Mouse (Mus musculus) MEL (cell line): ENCODE results near the gene Fndc8. TPM values are rescaled to one million over a fixed set of nuclear protein-coding genes. Genes with fewer than 3 reads are reported as not detected.

Experiments
- DNase-seq: peaks from one replicate; pipeline ENCODE4 v3.0.0; 2011; ENCODE audit warnings: low read depth, low spot score
- H3K27ac ChIP-seq: 2 replicates; pipeline ENCODE4 v1.5.1; 2012; ENCODE audit warnings: low read depth, mild to moderate bottlenecking, control low read depth, low read length, moderate library complexity; ENCODE audit not compliant: control insufficient read depth
- H3K27me3 ChIP-seq, 2 experiments: fragments of 150-350 bp in 1 of 2; sonication (generic) in 1 of 2; 2 replicates each; pipeline ENCODE4 v1.6.1; 2012; ENCODE audit warnings: low read length in 2 of 2, mild to moderate bottlenecking in 2 of 2, improper control_type of control experiment in 1 of 2, moderate library complexity in 1 of 2; ENCODE audit not compliant: insufficient read depth in 2 of 2, control insufficient read depth in 1 of 2
- H3K36me3 ChIP-seq, 2 experiments: 2 replicates each; pipeline ENCODE4 v1.6.1; 2012 to 2014; ENCODE audit warnings: low read length in 2 of 2, improper control_type of control experiment in 1 of 2, inconsistent platforms in 1 of 2, mild to moderate bottlenecking in 1 of 2; ENCODE audit not compliant: insufficient read depth in 2 of 2, control insufficient read depth in 1 of 2
- H3K4me1 ChIP-seq, 2 experiments: fragments of 150-350 bp in 1 of 2; sonication (generic) in 1 of 2; 2 replicates each; pipeline ENCODE4 v1.6.1; 2012; ENCODE audit warnings: low read length in 2 of 2, improper control_type of control experiment in 1 of 2, mild to moderate bottlenecking in 1 of 2; ENCODE audit not compliant: insufficient read depth in 2 of 2, control insufficient read depth in 1 of 2
- H3K4me3 ChIP-seq, 2 experiments: fragments of 150-350 bp in 1 of 2; sonication (generic) in 1 of 2; 2 replicates each; pipeline ENCODE4 v1.5.1; 2012; ENCODE audit warnings: low read depth in 2 of 2, low read length in 2 of 2, mild to moderate bottlenecking in 2 of 2, moderate library complexity in 2 of 2, control low read depth in 1 of 2, improper control_type of control experiment in 1 of 2; ENCODE audit not compliant: control insufficient read depth in 1 of 2, insufficient read depth in 1 of 2
- H3K79me2 ChIP-seq: 2 replicates; pipeline ENCODE4 v1.6.1; 2012; ENCODE audit warnings: mild to moderate bottlenecking, low read length, moderate library complexity; ENCODE audit not compliant: control insufficient read depth, poor library complexity, insufficient read depth
- H3K9ac ChIP-seq: 2 replicates; pipeline ENCODE4 v1.6.1; 2012; ENCODE audit warnings: low read depth, mild to moderate bottlenecking, control low read depth, low read length, moderate library complexity; ENCODE audit not compliant: control insufficient read depth, poor library complexity, severe bottlenecking
- H3K9me3 ChIP-seq: fragments of 150-350 bp; sonication (generic); replicated peaks from 2 replicates; pipeline ENCODE4 v1.6.1; 2012; ENCODE audit warnings: mild to moderate bottlenecking, low read length, improper control_type of control experiment, moderate library complexity; ENCODE audit not compliant: insufficient read depth
- BHLHE40 ChIP-seq: IDR thresholded peaks from 2 replicates; pipeline ENCODE4 v1.6.1; 2012; ENCODE audit warnings: low read depth, mild to moderate bottlenecking, inconsistent platforms, low read length, improper control_type of control experiment, borderline replicate concordance
- CHD1 ChIP-seq: IDR thresholded peaks from 2 replicates; pipeline ENCODE4 v1.6.1; 2012; ENCODE audit warnings: low read depth, mild to moderate bottlenecking, inconsistent platforms, low read length, improper control_type of control experiment
- CHD2 ChIP-seq: IDR thresholded peaks from 2 replicates; pipeline ENCODE4 v1.6.1; 2011; ENCODE audit warnings: low read length, improper control_type of control experiment
- CTCF ChIP-seq, 3 experiments: IDR thresholded peaks in 2 of 3; conservative IDR thresholded peaks in 1 of 3; 2 replicates each; pipeline ENCODE4 v1.5.1; 2011 to 2012; ENCODE audit warnings: low read length in 3 of 3, low read depth in 2 of 3, mild to moderate bottlenecking in 2 of 3, improper control_type of control experiment in 1 of 3, inconsistent platforms in 1 of 3, mixed read lengths in 1 of 3, moderate library complexity in 1 of 3; ENCODE audit not compliant: control insufficient read depth in 1 of 3, insufficient read depth in 1 of 3, poor library complexity in 1 of 3, severe bottlenecking in 1 of 3
- E2F4 ChIP-seq: IDR thresholded peaks from 2 replicates; pipeline ENCODE4 v1.6.1; 2011; ENCODE audit warnings: low read depth, low read length, improper control_type of control experiment, borderline replicate concordance
- ELF1 ChIP-seq: IDR thresholded peaks from 2 replicates; pipeline ENCODE4 v1.6.1; 2014; ENCODE audit warnings: low read depth, mild to moderate bottlenecking, inconsistent platforms, low read length, improper control_type of control experiment, moderate library complexity
- EP300 ChIP-seq, 2 experiments: IDR thresholded peaks; 2 replicates each; pipeline ENCODE4 v1.6.1; 2011; ENCODE audit warnings: improper control_type of control experiment in 2 of 2, low read length in 2 of 2, low read depth in 1 of 2, mild to moderate bottlenecking in 1 of 2
- ETS1 ChIP-seq: IDR thresholded peaks from 2 replicates; pipeline ENCODE4 v1.6.1; 2012; ENCODE audit warnings: low read depth, mild to moderate bottlenecking, inconsistent platforms, low read length, improper control_type of control experiment, moderate library complexity
- GATA1 ChIP-seq: IDR thresholded peaks from 2 replicates; pipeline ENCODE4 v1.6.1; 2011; ENCODE audit warnings: low read depth, low read length, improper control_type of control experiment
- HCFC1 ChIP-seq: IDR thresholded peaks from 2 replicates; pipeline ENCODE4 v1.6.1; 2012; ENCODE audit warnings: low read depth, mild to moderate bottlenecking, inconsistent platforms, low read length, improper control_type of control experiment, moderate library complexity
- JUND ChIP-seq: IDR thresholded peaks from 2 replicates; pipeline ENCODE4 v1.6.1; 2011; ENCODE audit warnings: low read depth, mild to moderate bottlenecking, improper control_type of control experiment, low read length
- KAT2A ChIP-seq: conservative IDR thresholded peaks from 2 replicates; pipeline ENCODE4 v1.6.1; 2012; ENCODE audit warnings: low read depth, low read length, improper control_type of control experiment, inconsistent platforms
- MAFK ChIP-seq: IDR thresholded peaks from 2 replicates; pipeline ENCODE4 v1.6.1; 2011; ENCODE audit warnings: low read depth, mild to moderate bottlenecking, low read length, improper control_type of control experiment, borderline replicate concordance
- MAZ ChIP-seq: IDR thresholded peaks from 2 replicates; pipeline ENCODE4 v1.6.1; 2012; ENCODE audit warnings: low read depth, mild to moderate bottlenecking, inconsistent platforms, low read length, improper control_type of control experiment
- MEF2A ChIP-seq: IDR thresholded peaks from 2 replicates; pipeline ENCODE4 v1.6.1; 2014; ENCODE audit warnings: low read depth, mild to moderate bottlenecking, inconsistent platforms, low read length, improper control_type of control experiment; ENCODE audit not compliant: poor library complexity, insufficient replicate concordance, severe bottlenecking; ENCODE audit errors: extremely low read depth
- MXI1 ChIP-seq: IDR thresholded peaks from 2 replicates; pipeline ENCODE4 v1.6.1; 2011; ENCODE audit warnings: mild to moderate bottlenecking, low read depth, low read length, improper control_type of control experiment
- MYB ChIP-seq: IDR thresholded peaks from 2 replicates; pipeline ENCODE4 v1.6.1; 2011; ENCODE audit warnings: mild to moderate bottlenecking, low read depth, low read length, improper control_type of control experiment
- MYC ChIP-seq: IDR thresholded peaks from 2 replicates; pipeline ENCODE4 v1.6.1; 2011; ENCODE audit warnings: low read depth, mild to moderate bottlenecking, low read length, improper control_type of control experiment, moderate library complexity
- NELFE ChIP-seq: IDR thresholded peaks from 2 replicates; pipeline ENCODE4 v1.6.1; 2011; ENCODE audit warnings: low read depth, low read length, improper control_type of control experiment
- NRF1 ChIP-seq: IDR thresholded peaks from 2 replicates; pipeline ENCODE4 v1.6.1; 2014; ENCODE audit warnings: low read depth, mild to moderate bottlenecking, inconsistent platforms, low read length, improper control_type of control experiment, moderate library complexity; ENCODE audit not compliant: poor library complexity, insufficient read depth, severe bottlenecking
- POLR2A ChIP-seq, 2 experiments: IDR thresholded peaks; 2 replicates each; pipeline ENCODE4 v1.6.1; 2011 to 2012; ENCODE audit warnings: low read length in 2 of 2, mild to moderate bottlenecking in 2 of 2, control low read depth in 1 of 2, improper control_type of control experiment in 1 of 2, low read depth in 1 of 2, moderate library complexity in 1 of 2; ENCODE audit not compliant: control insufficient read depth in 1 of 2, insufficient read depth in 1 of 2, poor library complexity in 1 of 2
- POLR2AphosphoS5 ChIP-seq: IDR thresholded peaks from 2 replicates; pipeline ENCODE4 v1.6.1; 2012; ENCODE audit warnings: low read depth, borderline replicate concordance, mild to moderate bottlenecking, inconsistent platforms, low read length, moderate library complexity, mixed read lengths
- RAD21 ChIP-seq: IDR thresholded peaks from 2 replicates; pipeline ENCODE4 v1.6.1; 2011; ENCODE audit warnings: mild to moderate bottlenecking, low read depth, low read length, improper control_type of control experiment
- RCOR1 ChIP-seq: IDR thresholded peaks from 2 replicates; pipeline ENCODE4 v1.6.1; 2012; ENCODE audit warnings: low read depth, mild to moderate bottlenecking, inconsistent platforms, low read length, improper control_type of control experiment
- SMC3 ChIP-seq: IDR thresholded peaks from 2 replicates; pipeline ENCODE4 v1.6.1; 2011; ENCODE audit warnings: low read depth, low read length, improper control_type of control experiment
- TAL1 ChIP-seq: IDR thresholded peaks from 2 replicates; pipeline ENCODE4 v1.6.1; 2012; ENCODE audit warnings: mild to moderate bottlenecking, inconsistent platforms, low read length, moderate library complexity, mixed read lengths
- TBP ChIP-seq: IDR thresholded peaks from 2 replicates; pipeline ENCODE4 v1.8.0; 2011; ENCODE audit warnings: low read depth, low read length, improper control_type of control experiment
- TCF12 ChIP-seq: IDR thresholded peaks from 2 replicates; pipeline ENCODE4 v1.6.1; 2014; ENCODE audit warnings: low read depth, mild to moderate bottlenecking, inconsistent platforms, low read length, improper control_type of control experiment, moderate library complexity
- UBTF ChIP-seq: IDR thresholded peaks from 2 replicates; pipeline ENCODE4 v1.6.1; 2012; ENCODE audit warnings: low read depth, mild to moderate bottlenecking, inconsistent platforms, low read length, improper control_type of control experiment, moderate library complexity, borderline replicate concordance; ENCODE audit not compliant: insufficient read depth
- USF1 ChIP-seq: IDR thresholded peaks from 2 replicates; pipeline ENCODE4 v1.6.1; 2014; ENCODE audit warnings: low read depth, mild to moderate bottlenecking, inconsistent platforms, low read length, improper control_type of control experiment, moderate library complexity
- ZKSCAN1 ChIP-seq: IDR thresholded peaks from 2 replicates; pipeline ENCODE4 v1.6.1; 2012; ENCODE audit warnings: low read depth, mild to moderate bottlenecking, inconsistent platforms, low read length, improper control_type of control experiment, moderate library complexity
- ZMIZ1 ChIP-seq: IDR thresholded peaks from 2 replicates; pipeline ENCODE4 v1.6.1; 2012; ENCODE audit warnings: low read depth, mild to moderate bottlenecking, inconsistent platforms, low read length, improper control_type of control experiment, moderate library complexity
- ZNF384 ChIP-seq: IDR thresholded peaks from 2 replicates; pipeline ENCODE4 v1.6.1; 2012; ENCODE audit warnings: low read depth, mild to moderate bottlenecking, inconsistent platforms, low read length, improper control_type of control experiment
- polyA plus RNA-seq, 2 experiments: library from polyadenylated mRNA; stranded (reverse) in 1 of 2; unstranded in 1 of 2; fragments of >175 nt in 1 of 2; fragments of >200 nt in 1 of 2; gene quantifications; 2 replicates each; pipeline versions ENCODE4 v1.2.1 to v1.2.4; 2012; ENCODE audit warnings: low replicate concordance in 2 of 2, low read depth in 1 of 2; ENCODE audit not compliant: insufficient read length in 2 of 2, insufficient read depth in 1 of 2, missing spikeins in 1 of 2
- total RNA-seq: library from RNA; depleted of rRNA; stranded (reverse); fragments of 300-350 nt; gene quantifications from 2 replicates; pipeline ENCODE4 v1.2.3, GENCODE M21; 2012

Fndc8 gene
- total and polyA plus RNA-seq, 3 experiments: 0.15 to 0.72 TPM; not detected in 1

DNA sequence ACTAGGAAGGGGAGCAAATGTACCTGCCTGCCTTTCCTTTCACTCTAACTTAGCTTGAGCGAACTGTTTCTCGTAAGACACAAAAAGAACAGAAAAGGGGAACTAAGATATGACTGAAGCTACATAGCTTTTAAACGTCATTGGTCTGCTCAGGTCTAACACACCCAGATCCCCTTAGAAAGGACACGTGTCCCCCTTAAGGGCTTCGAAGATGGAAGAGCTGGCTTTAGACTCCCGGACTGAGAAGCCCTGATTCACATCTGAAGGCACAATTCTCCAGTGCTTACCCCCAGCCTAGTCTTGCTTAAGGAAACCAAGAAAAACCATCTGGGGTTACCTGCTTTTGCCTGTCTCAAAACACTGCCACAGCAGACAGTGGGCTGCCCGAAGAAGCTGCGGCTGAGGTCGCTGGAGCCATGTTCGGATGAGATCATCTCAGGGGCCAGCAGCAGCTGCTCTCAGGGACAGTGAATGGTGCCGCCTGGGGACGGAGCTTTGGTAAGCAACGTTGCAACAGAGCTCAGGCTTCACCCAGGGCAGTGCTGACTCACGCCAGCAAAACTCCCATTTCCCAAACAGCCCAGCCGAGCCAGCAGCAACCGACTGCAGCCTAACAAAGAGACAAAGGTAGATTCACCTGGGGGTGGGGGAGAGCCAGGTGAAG is 46.4 kb upstream of the Fndc8 start (continued):
- TF ChIP-seq ELF1: no peak
- 0 out of 2 replicates have a peak, but pooled peaks have one; percentile 28 for TF ChIP-seq JUND
- TF ChIP-seq MYB: no peak
- peak; percentile 91 for TF ChIP-seq MXI1
- TF ChIP-seq USF1: peak; percentile 86
- no peak for TF ChIP-seq ZKSCAN1

DNA sequence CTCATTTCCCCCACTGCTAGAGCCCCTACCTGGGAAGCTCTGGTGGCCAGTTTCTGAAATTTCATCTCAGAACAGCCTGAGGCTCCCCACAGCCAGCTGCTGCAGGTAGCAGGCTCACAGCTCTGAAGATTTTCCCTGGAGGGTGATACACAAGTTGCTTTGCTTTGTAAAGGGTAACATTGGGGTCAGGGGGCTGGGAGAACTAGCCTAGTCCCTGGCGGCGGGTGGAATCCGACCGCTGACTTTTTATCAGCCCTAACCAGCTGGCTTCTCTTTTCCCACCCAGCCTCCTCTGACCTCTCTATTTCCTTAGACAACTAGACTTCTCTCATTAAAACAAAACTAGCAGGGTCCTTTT is 45.9 kb upstream of the Fndc8 start:
- peak overlapping the region; percentile 53 to 59 for H3K4me3 ChIP-seq
- no peak; the same call in 1 of the 2 replicates for TF ChIP-seq TBP
- TF ChIP-seq TCF12: peak; percentile 95
- TF ChIP-seq RAD21: no peak
- TF ChIP-seq ZKSCAN1: no peak
- no peak for TF ChIP-seq NELFE
- TF ChIP-seq MYB: peak; percentile 71; the same call in 1 of the 2 replicates
- no peak for TF ChIP-seq MYC
- no peak for TF ChIP-seq UBTF
- no peak for TF ChIP-seq MEF2A
- no peak for TF ChIP-seq ZMIZ1
- peak; percentile 97 for TF ChIP-seq TAL1
- TF ChIP-seq CHD2: peak; percentile 37; the same call in 1 of the 2 replicates
- TF ChIP-seq GATA1: peak; percentile 93
- TF ChIP-seq CTCF (IDR thresholded peaks at IDR 0.05 in 2 of 3, conservative IDR thresholded peaks at IDR 0.05 in 1 of 3; ENCODE audit: control insufficient read depth in 1 of 3, insufficient read depth in 1 of 3, low read depth in 2 of 3, low read length in 3 of 3, poor library complexity in 1 of 3, severe bottlenecking in 1 of 3): no peak
- TF ChIP-seq SMC3: no peak
- TF ChIP-seq MAFK: no peak
- no peak for TF ChIP-seq POLR2A (IDR thresholded peaks at IDR 0.05; ENCODE audit: control insufficient read depth in 1 of 2, insufficient read depth in 1 of 2, low read depth in 1 of 2, low read length in 2 of 2, poor library complexity in 1 of 2)
- no peak for TF ChIP-seq JUND
- no peak for TF ChIP-seq KAT2A
- TF ChIP-seq CHD1: no peak
- TF ChIP-seq BHLHE40: no peak
- TF ChIP-seq MAZ: no peak; the same call in 1 of the 2 replicates
- TF ChIP-seq EP300 (IDR thresholded peaks at IDR 0.05; ENCODE audit: low read depth in 1 of 2, low read length in 2 of 2): peak; percentile 96 to 97
- TF ChIP-seq ETS1: peak; percentile 97
- peak; percentile 83 for TF ChIP-seq RCOR1
- no peak for TF ChIP-seq ZNF384
- TF ChIP-seq NRF1: no peak
- TF ChIP-seq ELF1: 0 out of 2 replicates have a peak, but pooled peaks have one; percentile 30
- 0 out of 2 replicates have a peak, but pooled peaks have one; percentile 52 for TF ChIP-seq E2F4
- TF ChIP-seq POLR2AphosphoS5: no peak
- TF ChIP-seq HCFC1: peak; percentile 22; the same call in 1 of the 2 replicates

More for the DNA sequence above, 45.9 kb upstream of the Fndc8 start:
- H3K79me2 ChIP-seq: peaks cover 3% of the 10 kb centered on the region
- H3K9ac ChIP-seq: peak overlapping the region; percentile 67
- H3K36me3 ChIP-seq: peaks cover 0 to 32% of the 10 kb centered on the region in 2 experiments; a peak in 2 of 4 replicates
- peaks cover 21 to 31% of the 10 kb centered on the region in 2 experiments for H3K4me1 ChIP-seq
- DNase-seq: peak; percentile 91
- peak overlapping the region; percentile 88 for H3K27ac ChIP-seq
- no peaks in the 10 kb centered on the region for H3K27me3 ChIP-seq
- no peaks in the 10 kb centered on the region for H3K9me3 ChIP-seq
